Mouse (Mus musculus): Measurements from ENCODE around the gene Gata2. TPM values are rescaled to one million over a fixed set of nuclear protein-coding genes. Genes with fewer than 3 reads are reported as not detected.

Gata2 gene
- polyA plus RNA-seq, 1 experiment from 2014 or later: 3.4 TPM

GRCm38 (mm10) chr6:88251396-88251795 lies 57.7 kb downstream of the Gata2 start:
- no peaks in the 10 kb centered on the region for H3K36me3 ChIP-seq (ENCODE audit: control insufficient read depth, insufficient read depth, low read length)
- H3K4me2 ChIP-seq (replicated peaks; ENCODE audit: low read depth): no peak overlapping the region
- no peaks in the 10 kb centered on the region for H3K9me3 ChIP-seq (ENCODE audit: control insufficient read depth, low read length)
- no peak for ATAC-seq (ENCODE audit: low FRiP score, low TSS enrichment)
- no peak for DNase-seq (ENCODE audit: low spot score)
- no peak overlapping the region for H3K4me3 ChIP-seq (ENCODE audit: low read depth, low read length)
- no peaks in the 10 kb centered on the region for H3K27me3 ChIP-seq (ENCODE audit: control insufficient read depth, insufficient read depth, low read length)
- no peaks in the 10 kb centered on the region for H3K4me1 ChIP-seq (replicated peaks; ENCODE audit: control insufficient read depth, insufficient read depth)
- TF ChIP-seq EP300 (optimal IDR thresholded peaks at IDR 0.05): no peak
- no peak overlapping the region for H3K9ac ChIP-seq (ENCODE audit: low read length)
- WGBS: 96% methylated on average over 1 of the region's 1 CpGs
- H3K27ac ChIP-seq (replicated peaks): no peak overlapping the region

GRCm38 (mm10) chr6:88251798-88252478 lies 58.2 kb downstream of the Gata2 start:
- ATAC-seq (ENCODE audit: low FRiP score, low TSS enrichment): no peak
- H3K27me3 ChIP-seq (ENCODE audit: control insufficient read depth, insufficient read depth, low read length): no peaks in the 10 kb centered on the region
- no peaks in the 10 kb centered on the region for H3K36me3 ChIP-seq (ENCODE audit: control insufficient read depth, insufficient read depth, low read length)
- H3K4me3 ChIP-seq (ENCODE audit: low read depth, low read length): no peak overlapping the region
- DNase-seq (ENCODE audit: low spot score): no peak
- H3K9me3 ChIP-seq (ENCODE audit: control insufficient read depth, low read length): no peaks in the 10 kb centered on the region
- H3K4me2 ChIP-seq (replicated peaks; ENCODE audit: low read depth): no peak overlapping the region
- no peak overlapping the region for H3K27ac ChIP-seq (replicated peaks)
- 84% methylated on average over 7 of the region's 7 CpGs for WGBS
- H3K4me1 ChIP-seq (replicated peaks; ENCODE audit: control insufficient read depth, insufficient read depth): no peaks in the 10 kb centered on the region
- H3K9ac ChIP-seq (ENCODE audit: low read length): no peak overlapping the region
- no peak for TF ChIP-seq EP300 (optimal IDR thresholded peaks at IDR 0.05)
- TF ChIP-seq CTCF (IDR thresholded peaks at IDR 0.05; ENCODE audit: low read depth): no peak

DNA sequence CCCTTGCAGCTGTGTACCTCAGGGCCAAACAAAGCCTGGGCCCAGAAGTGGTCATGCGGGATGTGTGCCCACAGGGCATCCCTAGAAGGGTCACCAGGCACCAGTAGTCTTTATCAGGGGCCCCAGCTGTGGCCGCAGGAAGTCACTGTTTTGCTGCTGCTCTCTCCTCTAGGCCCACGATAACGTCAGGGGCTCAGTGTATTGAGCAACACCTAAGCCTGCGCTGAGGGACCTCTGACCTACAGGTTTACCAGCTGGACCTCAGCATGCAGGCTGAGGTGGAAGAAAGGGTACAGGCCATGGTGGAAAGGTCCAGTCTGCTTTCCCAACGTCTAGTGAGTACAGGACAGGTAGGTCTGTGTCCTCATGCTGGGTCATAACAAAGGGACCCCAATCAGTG lies 60.4 kb downstream of the Gata2 start:
- no peak overlapping the region for H3K4me3 ChIP-seq (ENCODE audit: low read depth, low read length)
- H3K27me3 ChIP-seq (ENCODE audit: control insufficient read depth, insufficient read depth, low read length): no peaks in the 10 kb centered on the region
- ATAC-seq (ENCODE audit: low FRiP score, low TSS enrichment): no peak
- no peaks in the 10 kb centered on the region for H3K4me1 ChIP-seq (replicated peaks; ENCODE audit: control insufficient read depth, insufficient read depth)
- peaks cover 3% of the 10 kb centered on the region; the same call in 1 of the 2 replicates for H3K36me3 ChIP-seq (ENCODE audit: control insufficient read depth, insufficient read depth, low read length)
- WGBS: 68% methylated on average over 6 of the region's 6 CpGs
- TF ChIP-seq CTCF (IDR thresholded peaks at IDR 0.05; ENCODE audit: low read depth) (no peak), EP300 (optimal IDR thresholded peaks at IDR 0.05) (no peak)
- no peak overlapping the region for H3K4me2 ChIP-seq (replicated peaks; ENCODE audit: low read depth)
- H3K27ac ChIP-seq (replicated peaks): no peak overlapping the region
- no peak for DNase-seq (ENCODE audit: low spot score)
- no peaks in the 10 kb centered on the region for H3K9me3 ChIP-seq (ENCODE audit: control insufficient read depth, low read length)
- no peak overlapping the region for H3K9ac ChIP-seq (ENCODE audit: low read length)

DNA sequence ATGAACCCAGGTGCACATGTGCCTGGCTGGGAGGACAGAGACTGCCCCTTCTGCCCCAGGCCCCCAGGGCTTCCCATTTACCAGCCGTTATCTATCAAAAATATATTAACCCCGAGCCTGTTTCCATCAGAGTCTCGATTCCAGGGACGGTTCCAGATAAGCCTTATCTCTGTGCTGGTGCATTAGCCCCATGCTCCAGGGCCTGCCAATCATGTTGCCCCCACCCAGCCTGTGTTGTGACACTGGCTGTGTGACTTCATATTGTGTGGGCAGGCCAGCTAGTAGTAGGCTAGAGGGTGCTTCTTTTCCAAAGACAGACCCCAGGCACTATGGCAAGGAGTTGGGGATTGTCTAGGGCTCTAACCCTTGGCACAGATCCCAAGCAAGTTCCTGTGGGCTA lies 61.7 kb downstream of the Gata2 start:
- Histone ChIP-seq H3K27me3 (ENCODE audit: control insufficient read depth, insufficient read depth, low read length) (no peaks in the 10 kb centered on the region), H3K36me3 (ENCODE audit: control insufficient read depth, insufficient read depth, low read length) (peaks cover 3% of the 10 kb centered on the region; the same call in 1 of the 2 replicates), H3K4me2 (replicated peaks; ENCODE audit: low read depth) (no peak overlapping the region), H3K27ac (replicated peaks) (no peak overlapping the region), H3K4me3 (ENCODE audit: low read depth, low read length) (no peak overlapping the region), H3K4me1 (replicated peaks; ENCODE audit: control insufficient read depth, insufficient read depth) (no peaks in the 10 kb centered on the region), H3K9me3 (ENCODE audit: control insufficient read depth, low read length) (no peaks in the 10 kb centered on the region), H3K9ac (ENCODE audit: low read length) (no peak overlapping the region)
- ATAC-seq (ENCODE audit: low FRiP score, low TSS enrichment): no peak
- no peak for DNase-seq (ENCODE audit: low spot score)
- TF ChIP-seq CTCF (IDR thresholded peaks at IDR 0.05; ENCODE audit: low read depth) (no peak), EP300 (optimal IDR thresholded peaks at IDR 0.05) (no peak)
- WGBS: 46% methylated on average over 4 of the region's 4 CpGs

Other genes with a start within 250 kb of the Gata2 start
- gene H1fx, start 212.3 kb upstream of the Gata2 start, polyA plus RNA-seq (2015; fragmentation: Nextera tagmentation; extraction: Ambion mirVana): 17.3 and 20.0 TPM in 2 replicates
- gene Rab7, start 148.6 kb upstream of the Gata2 start, polyA plus RNA-seq (2015; fragmentation: Nextera tagmentation; extraction: Ambion mirVana): 179 and 198 TPM in 2 replicates
- 265 and 266 TPM in 2 replicates for gene Rpn1, start 109.4 kb upstream of the Gata2 start, polyA plus RNA-seq (2015; fragmentation: Nextera tagmentation; extraction: Ambion mirVana)
- not detected in 2 replicates for gene Dnajb8, start 28.4 kb downstream of the Gata2 start, polyA plus RNA-seq (2015; fragmentation: Nextera tagmentation; extraction: Ambion mirVana)

Data from stomach, postnatal 0 days (tissue).